Mouse (Mus musculus) hindbrain, embryonic 11.5 days (tissue): ENCODE measurements around the gene Tsen54. TPM values are rescaled to one million over a fixed set of nuclear protein-coding genes. Genes with fewer than 3 reads are reported as not detected.
A peak's percentile ranks its signal among the peaks of the same experiment; 100 is the strongest.

Experiments used
- ATAC-seq: fragments of 200-750 bp; cut with Nextera tagmentation; 2 replicates; pipeline ENCODE4 v1.8.0; 2017; ENCODE audit warnings: mild to moderate bottlenecking, moderate TSS enrichment, moderate library complexity; ENCODE audit not compliant: low FRiP score
- DNase-seq: peaks from one replicate; pipeline ENCODE4 v3.0.0-alpha.2; 2015; ENCODE audit warnings: low spot score
- H3K27ac ChIP-seq: fragments of 300-500 bp; sonication (generic); 2 replicates; pipeline ENCODE4 v1.5.1; 2014; ENCODE audit warnings: mild to moderate bottlenecking, low read depth, low read length
- H3K27me3 ChIP-seq: fragments of 300-500 bp; sonication (generic); 2 replicates; pipeline ENCODE4 v1.6.1; 2014; ENCODE audit warnings: mild to moderate bottlenecking, low read length, moderate library complexity, mixed read lengths; ENCODE audit not compliant: control insufficient read depth, insufficient read depth
- H3K36me3 ChIP-seq: fragments of 300-500 bp; sonication (generic); 2 replicates; pipeline ENCODE4 v1.6.1; 2014; ENCODE audit warnings: mild to moderate bottlenecking, low read length, moderate library complexity, mixed read lengths; ENCODE audit not compliant: control insufficient read depth, insufficient read depth
- H3K4me1 ChIP-seq: fragments of 300-500 bp; sonication (generic); replicated peaks from 2 replicates; pipeline ENCODE4 v1.6.1; 2014; ENCODE audit warnings: low read length, mixed read lengths; ENCODE audit not compliant: control insufficient read depth, insufficient read depth
- H3K4me2 ChIP-seq: fragments of 300-500 bp; sonication (generic); replicated peaks from 2 replicates; pipeline ENCODE4 v1.6.1; 2014; ENCODE audit warnings: mild to moderate bottlenecking, low read depth, low read length
- H3K4me3 ChIP-seq: fragments of 300-500 bp; sonication (generic); 2 replicates; pipeline ENCODE4 v1.5.1; 2014; ENCODE audit warnings: low read depth, low read length
- H3K9ac ChIP-seq: fragments of 300-500 bp; sonication (generic); 2 replicates; pipeline ENCODE4 v1.6.1; 2014; ENCODE audit warnings: low read depth, low read length
- H3K9me3 ChIP-seq: fragments of 300-500 bp; sonication (generic); 2 replicates; pipeline ENCODE4 v1.6.1; 2016; ENCODE audit warnings: low read length; ENCODE audit not compliant: control insufficient read depth
- WGBS: fragments of 180-500 bp; shearing (Covaris S2); extraction: QIAGEN DNeasy Blood & Tissue Kit; methylation state at CpG from one replicate; pipeline ENCODE4 v1.1.7; 2014; 5-methylcytosine and 5-hydroxymethylcytosine counted together
- polyA plus RNA-seq: library from polyadenylated mRNA; unstranded; fragments of >200 nt; fragmentation: Nextera tagmentation; extraction: Ambion mirVana; gene quantifications from 2 replicates; pipeline ENCODE4 v1.2.1, GENCODE M21; 2014

The Tsen54 gene
- polyA plus RNA-seq, 1 experiment from 2014 or later: 17.9 TPM

- no peak for DNase-seq
- 82% methylated on average over 7 of the region's 8 CpGs for WGBS
- Histone ChIP-seq H3K36me3 (peaks cover 14% of the 10 kb centered on the region), H3K9ac (0 out of 2 replicates have a peak overlapping the region, but pooled peaks have one; percentile 1), H3K9me3 (no peaks in the 10 kb centered on the region), H3K4me2 (no peak overlapping the region), H3K27me3 (no peaks in the 10 kb centered on the region), H3K4me1 (peaks cover 10% of the 10 kb centered on the region), H3K27ac (peak overlapping the region; percentile 24; the same call in 1 of the 2 replicates), H3K4me3 (no peak overlapping the region)
- no peak for ATAC-seq
These were observed 5.2 kb upstream of the Tsen54 start for GRCm38 (mm10) chr11:115809311-115809781.

- ATAC-seq (no peak), DNase-seq (no peak)
- Histone ChIP-seq H3K9me3 (no peaks in the 10 kb centered on the region), H3K27me3 (no peaks in the 10 kb centered on the region), H3K4me2 (no peak overlapping the region), H3K4me3 (no peak overlapping the region), H3K27ac (no peak overlapping the region), H3K36me3 (peaks cover 9% of the 10 kb centered on the region; the same call in 1 of the 2 replicates), H3K4me1 (peaks cover 10% of the 10 kb centered on the region), H3K9ac (no peak overlapping the region)
- 90% methylated on average over 14 of the region's 14 CpGs for WGBS
These were observed 4.1 kb upstream of the Tsen54 start for GRCm38 (mm10) chr11:115810377-115810776.

- Histone ChIP-seq H3K27me3 (no peaks in the 10 kb centered on the region), H3K36me3 (peaks cover 7% of the 10 kb centered on the region; the same call in 1 of the 2 replicates), H3K4me2 (peak overlapping the region; percentile 67), H3K9me3 (no peaks in the 10 kb centered on the region), H3K27ac (no peak overlapping the region), H3K9ac (peak overlapping the region; percentile 25; the same call in 1 of the 2 replicates), H3K4me3 (peak overlapping the region; percentile 13), H3K4me1 (peaks cover 13% of the 10 kb centered on the region)
- DNase-seq (no peak), ATAC-seq (no peak)
- WGBS: 86% methylated on average over 20 of the region's 20 CpGs
These were observed 3.0 kb upstream of the Tsen54 start for GRCm38 (mm10) chr11:115811381-115812093.

GRCm38 (mm10) chr11:115812095-115812494, 2.4 kb upstream of the Tsen54 start:
- 47% methylated on average over 7 of the region's 7 CpGs for WGBS
- H3K4me1 ChIP-seq: peaks cover 13% of the 10 kb centered on the region

GRCm38 (mm10) chr11:115812533-115813420, 1.7 kb upstream of the Tsen54 start:
- Histone ChIP-seq H3K4me3 (peak overlapping the region; percentile 90), H3K9me3 (no peaks in the 10 kb centered on the region), H3K4me1 (peaks cover 13% of the 10 kb centered on the region), H3K36me3 (0 out of 2 replicates have a peak, but pooled peaks cover 3% of the 10 kb centered on the region), H3K9ac (peak overlapping the region; percentile 62), H3K27ac (peak overlapping the region; percentile 54; the same call in 1 of the 2 replicates), H3K27me3 (no peaks in the 10 kb centered on the region), H3K4me2 (peak overlapping the region; percentile 67)
- 3% methylated on average over 28 of the region's 28 CpGs for WGBS
- no peak for DNase-seq
- peak; percentile 49 for ATAC-seq

More at GRCm38 (mm10) chr11:115812095-115812494, 2.4 kb upstream of the Tsen54 start:
- Histone ChIP-seq H3K9ac (peak overlapping the region; percentile 25; the same call in 1 of the 2 replicates), H3K4me2 (peak overlapping the region; percentile 67), H3K4me3 (peak overlapping the region; percentile 90), H3K9me3 (no peaks in the 10 kb centered on the region), H3K27ac (no peak overlapping the region), H3K27me3 (no peaks in the 10 kb centered on the region), H3K36me3 (0 out of 2 replicates have a peak, but pooled peaks cover 3% of the 10 kb centered on the region)
- DNase-seq (no peak), ATAC-seq (no peak)

- under 1% methylated on average over 43 of the region's 44 CpGs for WGBS
- H3K27me3 ChIP-seq: no peaks in the 10 kb centered on the region
- peak within 1 kb of the TSS; percentile 54; the same call in 1 of the 2 replicates for H3K27ac ChIP-seq
- peak within 1 kb of the TSS; percentile 84 for H3K9ac ChIP-seq
- H3K4me1 ChIP-seq: peaks cover 11% of the 10 kb centered on the region
- peak within 1 kb of the TSS; percentile 67 for H3K4me2 ChIP-seq
- ATAC-seq (peak; percentile 93), DNase-seq (peak; percentile 98)
- H3K4me3 ChIP-seq: peak within 1 kb of the TSS; percentile 90
- H3K36me3 ChIP-seq: 0 out of 2 replicates have a peak, but pooled peaks cover 3% of the 10 kb centered on the region
- H3K9me3 ChIP-seq: no peaks in the 10 kb centered on the region
These were observed 822 bp upstream of the Tsen54 start, which contains the start of gene Caskin2 for GRCm38 (mm10) chr11:115813507-115814296. Gene Caskin2 (minus strand): TSS chr11:115813639.

GRCm38 (mm10) chr11:115817331-115817730, 2.8 kb downstream of the Tsen54 start:
- DNase-seq: no peak
- 0 out of 2 replicates have a peak, but pooled peaks cover 2% of the 10 kb centered on the region for H3K27me3 ChIP-seq
- no peak overlapping the region for H3K27ac ChIP-seq
- H3K4me1 ChIP-seq: peaks cover 2% of the 10 kb centered on the region; the same call in 1 of the 2 replicates
- no peaks in the 10 kb centered on the region for H3K9me3 ChIP-seq
- H3K9ac ChIP-seq: no peak overlapping the region
- ATAC-seq: no peak
- H3K36me3 ChIP-seq: no peaks in the 10 kb centered on the region
- no peak overlapping the region for H3K4me2 ChIP-seq
- H3K4me3 ChIP-seq: no peak overlapping the region
- WGBS: 88% methylated on average over 5 of the region's 5 CpGs
